Mouse (Mus musculus) spleen, adult 2 months (tissue): ENCODE data around the gene Jade3. TPM values are rescaled to one million over a fixed set of nuclear protein-coding genes. Genes with fewer than 3 reads are reported as not detected.

Source experiments
- DNase-seq, 2 experiments: peaks; one replicate each; pipeline versions ENCODE4 v3.0.0 to v3.0.0-alpha.2; 2012 to 2021; ENCODE audit warnings: low spot score in 2 of 2, low read depth in 1 of 2
- H3K27ac ChIP-seq: fragments of 200-500 bp; 2 replicates; pipeline ENCODE4 v1.5.1; 2012; ENCODE audit warnings: low read length, inconsistent platforms; ENCODE audit not compliant: insufficient read depth
- H3K27me3 ChIP-seq: fragments of 200-500 bp; 2 replicates; pipeline ENCODE4 v1.6.1; 2012; ENCODE audit warnings: mild to moderate bottlenecking, moderate library complexity, low read length, inconsistent platforms; ENCODE audit not compliant: control insufficient read depth, insufficient read depth
- H3K36me3 ChIP-seq: fragments of 200-500 bp; 2 replicates; pipeline ENCODE4 v1.6.1; 2012; ENCODE audit warnings: mild to moderate bottlenecking, low read length, inconsistent platforms; ENCODE audit not compliant: control insufficient read depth, insufficient read depth
- H3K4me1 ChIP-seq: fragments of 200-500 bp; 2 replicates; pipeline ENCODE4 v1.6.1; 2011; ENCODE audit warnings: inconsistent platforms; ENCODE audit not compliant: control insufficient read depth, insufficient read depth, insufficient read length
- H3K4me3 ChIP-seq: fragments of 200-500 bp; 2 replicates; pipeline ENCODE4 v1.5.1; 2011; ENCODE audit warnings: mild to moderate bottlenecking, inconsistent platforms; ENCODE audit not compliant: insufficient read depth, insufficient read length; ENCODE audit errors: extremely low read depth
- CTCF ChIP-seq: fragments of 200-500 bp; IDR thresholded peaks from 2 replicates; pipeline ENCODE4 v1.5.1; 2011; ENCODE audit warnings: mild to moderate bottlenecking, inconsistent platforms; ENCODE audit not compliant: insufficient read depth, insufficient read length, insufficient replicate concordance; ENCODE audit errors: extremely low read depth
- POLR2A ChIP-seq: fragments of 200-500 bp; IDR thresholded peaks from 2 replicates; pipeline ENCODE4 v1.6.1; 2011; ENCODE audit warnings: low read depth, low read length, inconsistent platforms
- WGBS: fragments of 180-500 bp; shearing (Covaris S2); methylation state at CpG from one replicate; pipeline ENCODE4 v1.1.7; 2018; 5-methylcytosine and 5-hydroxymethylcytosine counted together
- polyA plus RNA-seq: library from polyadenylated mRNA; depleted of rRNA; stranded (reverse); fragments of >200 nt; gene quantifications from 2 replicates; pipeline ENCODE4 v1.2.3, GENCODE M21; 2012

The Jade3 gene
- polyA plus RNA-seq, 1 experiment: 0.36 TPM

DNA sequence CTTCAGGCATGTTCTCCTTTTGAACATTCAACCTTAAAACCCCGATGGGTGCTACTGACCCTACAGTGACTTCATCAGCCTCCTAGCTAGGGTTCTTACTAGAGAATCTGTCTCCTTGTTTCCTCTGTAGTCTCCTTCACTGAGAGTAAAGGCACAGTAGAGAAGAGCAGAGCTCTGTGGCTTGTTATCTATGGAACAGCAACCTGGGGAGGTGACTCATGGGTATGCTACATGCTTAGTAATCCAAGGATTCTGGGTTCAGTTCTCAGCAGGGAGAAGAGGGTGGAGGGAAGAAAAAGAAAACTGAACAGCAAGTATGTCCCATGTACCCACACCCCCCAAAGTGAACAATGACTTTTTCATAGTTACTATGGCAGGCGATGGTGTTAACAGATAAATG, 18.6 kb upstream of the Jade3 start:
- no peak for DNase-seq
- Histone ChIP-seq H3K27me3 (no peaks in the 10 kb centered on the region), H3K27ac (no peak overlapping the region), H3K4me1 (no peaks in the 10 kb centered on the region), H3K4me3 (no peak overlapping the region), H3K36me3 (no peaks in the 10 kb centered on the region)
- 92% methylated on average over 2 of the region's 2 CpGs for WGBS
- TF ChIP-seq CTCF: no peak
- no peak for TF ChIP-seq POLR2A

DNA sequence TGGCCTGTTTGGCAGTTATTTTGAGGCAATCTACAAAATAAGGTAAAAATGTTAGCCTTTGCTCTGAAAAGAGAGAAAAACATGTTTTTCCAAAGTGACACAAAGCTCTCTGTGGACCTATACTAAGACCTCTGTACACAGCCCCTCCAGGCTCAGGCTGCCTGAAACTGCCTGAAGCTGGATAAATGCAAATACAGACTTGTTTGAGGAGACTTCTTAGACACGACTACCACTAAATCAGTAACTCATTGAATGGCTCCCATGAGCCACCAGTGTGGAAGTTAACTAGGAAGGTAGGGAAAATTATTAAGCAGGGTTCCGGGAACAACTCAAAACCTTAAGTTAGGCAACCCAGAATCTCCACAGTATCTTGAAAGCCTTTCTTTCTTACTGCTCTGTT, 17.8 kb upstream of the Jade3 start:
- no peak overlapping the region for H3K4me3 ChIP-seq
- no peaks in the 10 kb centered on the region for H3K4me1 ChIP-seq
- TF ChIP-seq CTCF (no peak), POLR2A (no peak)
- 84% methylated on average over 2 of the region's 2 CpGs for WGBS
- DNase-seq: no peak
- no peaks in the 10 kb centered on the region for H3K27me3 ChIP-seq
- no peaks in the 10 kb centered on the region for H3K36me3 ChIP-seq
- no peak overlapping the region for H3K27ac ChIP-seq

- Histone ChIP-seq H3K27me3 (no peaks in the 10 kb centered on the region), H3K4me3 (no peak overlapping the region), H3K4me1 (no peaks in the 10 kb centered on the region), H3K27ac (no peak overlapping the region), H3K36me3 (no peaks in the 10 kb centered on the region)
- TF ChIP-seq CTCF (no peak), POLR2A (no peak)
- no peak for DNase-seq
- 81% methylated on average over 4 of the region's 4 CpGs for WGBS
These were observed 14.1 kb upstream of the Jade3 start for GRCm38 (mm10) chrX:20411382-20411781.

DNA sequence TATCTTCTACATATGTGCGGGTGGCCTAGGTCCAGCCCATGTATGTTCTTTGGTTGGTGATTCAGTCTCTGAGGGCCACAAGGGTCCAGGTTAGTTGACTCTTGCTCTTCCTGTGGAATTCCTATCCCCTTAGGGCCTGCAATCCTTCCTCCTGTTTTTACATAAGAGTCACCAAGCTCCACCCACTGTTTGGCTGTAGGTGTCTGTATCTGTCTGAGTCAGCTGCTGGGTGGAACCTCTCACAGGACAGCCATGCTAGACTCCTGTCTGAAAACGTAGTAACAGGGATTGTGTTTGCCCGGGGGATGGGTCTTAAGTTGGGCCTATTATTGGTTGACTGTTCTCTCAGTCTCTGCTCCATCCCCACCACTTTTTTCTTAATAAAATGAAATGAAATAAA, 13.3 kb upstream of the Jade3 start:
- TF ChIP-seq POLR2A: no peak
- TF ChIP-seq CTCF: no peak
- H3K4me1 ChIP-seq: no peaks in the 10 kb centered on the region
- H3K27me3 ChIP-seq: no peaks in the 10 kb centered on the region
- no peaks in the 10 kb centered on the region for H3K36me3 ChIP-seq
- no peak overlapping the region for H3K4me3 ChIP-seq
- no peak for DNase-seq
- 82% methylated on average over 3 of the region's 3 CpGs for WGBS
- no peak overlapping the region for H3K27ac ChIP-seq

- H3K36me3 ChIP-seq: no peaks in the 10 kb centered on the region
- no peaks in the 10 kb centered on the region for H3K27me3 ChIP-seq
- H3K27ac ChIP-seq: no peak overlapping the region
- 81% methylated on average over 10 of the region's 10 CpGs for WGBS
- H3K4me1 ChIP-seq: no peaks in the 10 kb centered on the region
- H3K4me3 ChIP-seq: no peak overlapping the region
- TF ChIP-seq CTCF (no peak), POLR2A (no peak)
- no peak for DNase-seq
These were observed 10.4 kb upstream of the Jade3 start for GRCm38 (mm10) chrX:20414885-20415622.

GRCm38 (mm10) chrX:20418461-20418860, 7.0 kb upstream of the Jade3 start:
- TF ChIP-seq POLR2A: no peak
- TF ChIP-seq CTCF: no peak
- Histone ChIP-seq H3K27ac (no peak overlapping the region), H3K4me1 (no peaks in the 10 kb centered on the region), H3K4me3 (no peak overlapping the region), H3K27me3 (no peaks in the 10 kb centered on the region), H3K36me3 (no peaks in the 10 kb centered on the region)
- no peak for DNase-seq
- WGBS: 76% methylated on average over 2 of the region's 2 CpGs

- no peak for DNase-seq
- 80% methylated on average over 4 of the region's 4 CpGs for WGBS
- TF ChIP-seq POLR2A: no peak
- no peak for TF ChIP-seq CTCF
- H3K36me3 ChIP-seq: no peaks in the 10 kb centered on the region
- H3K4me1 ChIP-seq: no peaks in the 10 kb centered on the region
- no peak overlapping the region for H3K27ac ChIP-seq
- H3K4me3 ChIP-seq: no peak overlapping the region
- no peaks in the 10 kb centered on the region for H3K27me3 ChIP-seq
These were observed 6.0 kb upstream of the Jade3 start for GRCm38 (mm10) chrX:20419536-20419935.

- peak in 1 of 2 experiments; percentile 26 for DNase-seq
- Histone ChIP-seq H3K36me3 (no peaks in the 10 kb centered on the region), H3K27ac (peak overlapping the region; percentile 46), H3K4me1 (no peaks in the 10 kb centered on the region), H3K4me3 (peak overlapping the region; percentile 85), H3K27me3 (no peaks in the 10 kb centered on the region)
- TF ChIP-seq CTCF (0 out of 2 replicates have a peak, but pooled peaks have one; percentile 7), POLR2A (no peak)
- WGBS: 22% methylated on average over 48 of the region's 51 CpGs
These were observed 456 bp downstream of the Jade3 start for GRCm38 (mm10) chrX:20425839-20426449.
